Mouse (Mus musculus): Measurements from ENCODE around the gene Hist1h4f. TPM values are rescaled to one million over a fixed set of nuclear protein-coding genes. Genes with fewer than 3 reads are reported as not detected.
"Not testable (repeated sequence)": the region's sequence is repeated elsewhere in the genome, so short reads cannot be mapped to it uniquely, and the experiment has no call there.

Hist1h4f gene
- polyA plus RNA-seq, 1 experiment from 2014 or later, result 2.4 TPM

DNA sequence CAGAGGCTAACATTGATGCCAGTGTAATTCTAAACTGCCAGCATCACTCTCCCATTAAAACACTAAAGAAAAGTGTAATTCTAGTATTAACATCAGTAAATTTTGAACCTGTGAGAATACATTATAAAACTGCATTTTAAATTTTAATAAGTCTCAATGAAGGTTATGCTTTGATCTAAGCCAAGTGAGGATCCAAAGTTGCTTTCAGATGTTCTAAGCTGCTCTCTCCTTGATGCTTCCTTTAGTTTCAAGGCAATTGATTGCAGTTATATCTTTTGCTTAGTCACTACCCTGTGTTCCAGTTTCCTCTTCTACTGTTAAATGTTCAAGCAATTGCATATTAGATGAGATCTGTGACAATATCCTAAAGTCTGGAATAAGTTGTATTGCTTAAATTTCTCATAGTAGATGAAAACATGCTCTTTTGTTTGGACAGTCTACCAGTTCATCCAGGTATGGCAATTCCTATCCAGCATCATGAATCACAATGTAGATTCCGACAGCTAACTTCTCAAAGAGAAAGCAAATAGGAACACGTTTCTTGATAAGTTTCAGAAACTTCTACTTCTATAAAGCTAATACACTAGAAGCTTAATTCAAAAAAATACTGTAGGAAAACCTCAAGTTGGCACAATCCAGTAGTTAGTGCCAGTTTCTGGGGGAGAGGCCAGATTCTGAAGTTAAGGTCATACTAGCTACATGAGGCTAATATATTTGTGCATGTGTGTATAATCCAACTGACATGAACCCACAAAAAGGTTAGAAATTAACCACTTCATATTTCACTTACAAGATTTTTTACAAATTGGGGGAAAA, 21.0 kb upstream of the Hist1h4f start:
- Histone ChIP-seq H3K9me3 (replicated peaks; ENCODE audit: control insufficient read depth, low read length) (no peaks in the 10 kb centered on the region), H3K9ac (ENCODE audit: low read depth, low read length) (peak overlapping the region; percentile 73), H3K4me3 (ENCODE audit: low read depth, low read length) (peak overlapping the region; percentile 63), H3K4me1 (ENCODE audit: control insufficient read depth, low read depth, low read length) (peaks cover 16% of the 10 kb centered on the region), H3K36me3 (ENCODE audit: control insufficient read depth, insufficient read depth) (no peaks in the 10 kb centered on the region), H3K4me2 (ENCODE audit: low read depth, low read length) (peak overlapping the region; percentile 79), H3K27ac (ENCODE audit: low read length) (peak overlapping the region; percentile 98), H3K27me3 (ENCODE audit: control insufficient read depth, insufficient read depth, low read depth, low read length) (no peaks in the 10 kb centered on the region)
- ATAC-seq (ENCODE audit: low read depth), result no peak
- WGBS (ENCODE audit: insufficient replicate concordance), result 20% methylated on average over 2 of the region's 2 CpGs

DNA sequence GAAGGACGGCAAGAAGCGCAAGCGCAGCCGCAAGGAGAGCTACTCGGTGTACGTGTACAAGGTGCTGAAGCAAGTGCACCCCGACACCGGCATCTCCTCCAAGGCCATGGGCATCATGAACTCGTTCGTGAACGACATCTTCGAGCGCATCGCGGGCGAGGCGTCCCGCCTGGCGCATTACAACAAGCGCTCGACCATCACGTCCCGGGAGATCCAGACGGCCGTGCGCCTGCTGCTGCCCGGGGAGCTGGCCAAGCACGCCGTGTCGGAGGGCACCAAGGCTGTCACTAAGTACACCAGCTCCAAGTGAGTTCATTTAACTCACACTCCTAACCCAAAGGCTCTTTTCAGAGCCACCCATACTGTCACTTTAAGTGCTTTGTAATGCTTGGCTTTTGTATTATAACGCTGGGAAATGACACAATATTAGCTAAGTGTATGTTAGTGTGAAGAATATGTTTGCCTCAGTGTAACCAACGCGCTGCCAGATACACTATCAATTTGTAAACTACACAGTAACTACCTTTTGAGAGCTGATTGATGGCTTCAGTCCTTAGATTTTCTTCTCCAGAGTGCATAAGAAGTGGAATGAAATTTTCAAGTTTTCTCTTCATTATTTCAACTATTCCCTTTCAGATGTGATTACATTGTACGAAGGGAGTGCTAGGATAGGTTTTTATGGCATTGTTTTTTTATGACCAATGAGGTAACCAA, 20.2 kb upstream of the Hist1h4f start:
- Histone ChIP-seq H3K9ac (ENCODE audit: low read depth, low read length) (peak overlapping the region; percentile 73), H3K4me2 (ENCODE audit: low read depth, low read length) (peak overlapping the region; percentile 79), H3K27ac (ENCODE audit: low read length) (peak overlapping the region; percentile 98), H3K4me3 (ENCODE audit: low read depth, low read length) (peak overlapping the region; percentile 63)
- WGBS (ENCODE audit: insufficient replicate concordance), result 0% methylated on average over 9 of the region's 34 CpGs
- H3K36me3 ChIP-seq (ENCODE audit: control insufficient read depth, insufficient read depth); H3K9me3 ChIP-seq (replicated peaks; ENCODE audit: control insufficient read depth, low read length); H3K27me3 ChIP-seq (ENCODE audit: control insufficient read depth, insufficient read depth, low read depth, low read length); H3K4me1 ChIP-seq (ENCODE audit: control insufficient read depth, low read depth, low read length): not testable (repeated sequence)
- peak; percentile 0; the same call in 1 of the 2 replicates for ATAC-seq (ENCODE audit: low read depth)

DNA sequence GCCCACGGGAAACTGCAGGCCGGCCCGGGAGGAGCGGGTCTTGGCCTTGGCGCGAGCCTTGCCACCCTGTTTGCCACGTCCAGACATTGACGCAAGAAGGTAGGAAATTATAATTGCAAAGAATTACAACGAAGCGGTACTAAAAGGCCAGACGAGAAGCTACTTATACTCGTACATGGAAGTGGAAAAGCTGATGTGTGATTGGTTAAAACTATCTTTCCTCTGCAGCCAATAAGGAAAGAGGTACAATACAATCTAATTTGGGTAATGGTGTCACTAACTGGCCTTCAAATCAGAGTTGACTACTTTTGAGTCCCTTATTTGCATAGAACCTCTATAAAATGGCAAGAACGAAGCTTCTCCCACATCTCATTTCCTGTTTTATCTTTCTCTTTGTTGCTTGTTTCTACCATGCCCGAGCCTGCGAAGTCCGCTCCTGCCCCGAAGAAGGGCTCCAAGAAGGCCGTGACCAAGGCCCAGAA, 19.6 kb upstream of the Hist1h4f start, which contains the start of the genes Hist1h2ae and Hist1h2bg:
TSS of gene Hist1h2ae (minus strand) at position 199 of the 482 bp plus-strand sequence.
TSS of gene Hist1h2bg (plus strand) at position 375 of the 482 bp plus-strand sequence.
- Histone ChIP-seq H3K4me3 (ENCODE audit: low read depth, low read length) (peak within 1 kb of the TSS; percentile 63), H3K36me3 (ENCODE audit: control insufficient read depth, insufficient read depth) (no peaks in the 10 kb centered on the region), H3K4me2 (ENCODE audit: low read depth, low read length) (peak within 1 kb of the TSS; percentile 79), H3K27ac (ENCODE audit: low read length) (peak within 1 kb of the TSS; percentile 98), H3K9me3 (replicated peaks; ENCODE audit: control insufficient read depth, low read length) (no peaks in the 10 kb centered on the region), H3K27me3 (ENCODE audit: control insufficient read depth, insufficient read depth, low read depth, low read length) (no peaks in the 10 kb centered on the region), H3K9ac (ENCODE audit: low read depth, low read length) (peak within 1 kb of the TSS; percentile 73), H3K4me1 (ENCODE audit: control insufficient read depth, low read depth, low read length) (peaks cover 7% of the 10 kb centered on the region)
- ATAC-seq (ENCODE audit: low read depth), result peak; percentile 75
- WGBS (ENCODE audit: insufficient replicate concordance), result under 1% methylated on average over 18 of the region's 18 CpGs

DNA sequence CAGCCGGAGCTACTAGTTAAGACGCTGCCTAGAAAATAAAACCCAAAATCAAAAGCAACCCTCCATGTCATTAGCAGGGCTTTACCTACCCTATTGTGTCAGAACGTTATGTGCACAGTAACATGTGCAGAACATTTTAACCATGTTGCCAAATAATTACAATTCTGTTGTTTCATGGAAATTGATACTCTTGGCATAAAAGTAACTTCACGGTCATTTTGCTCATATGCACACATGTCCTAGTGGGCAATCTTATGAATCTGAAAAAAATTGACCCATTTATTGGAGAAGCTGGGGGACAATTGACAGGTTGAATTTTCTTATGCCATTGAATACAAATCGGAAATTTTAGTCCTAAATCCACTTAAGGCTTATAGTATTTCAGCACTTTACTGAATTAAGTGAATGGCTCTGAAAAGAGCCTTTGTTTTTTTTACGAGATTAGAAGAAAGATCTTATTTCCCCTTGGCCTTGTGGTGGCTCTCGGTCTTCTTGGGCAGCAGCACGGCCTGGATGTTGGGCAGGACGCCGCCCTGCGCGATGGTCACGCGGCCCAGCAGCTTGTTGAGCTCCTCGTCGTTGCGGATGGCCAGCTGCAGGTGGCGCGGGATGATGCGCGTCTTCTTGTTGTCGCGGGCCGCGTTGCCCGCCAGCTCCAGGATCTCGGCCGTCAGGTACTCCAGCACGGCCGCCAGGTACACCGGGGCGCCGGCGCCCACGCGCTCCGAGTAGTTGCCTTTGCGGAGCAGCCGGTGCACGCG, 19.0 kb upstream of the Hist1h4f start:
- ATAC-seq (ENCODE audit: low read depth); H3K36me3 ChIP-seq (ENCODE audit: control insufficient read depth, insufficient read depth); H3K27me3 ChIP-seq (ENCODE audit: control insufficient read depth, insufficient read depth, low read depth, low read length); H3K9me3 ChIP-seq (replicated peaks; ENCODE audit: control insufficient read depth, low read length): not testable (repeated sequence)
- peak overlapping the region; percentile 65 for H3K4me2 ChIP-seq (ENCODE audit: low read depth, low read length)
- H3K9ac ChIP-seq (ENCODE audit: low read depth, low read length), result peak overlapping the region; percentile 70
- peak overlapping the region; percentile 98 for H3K27ac ChIP-seq (ENCODE audit: low read length)
- 2% methylated on average over 18 of the region's 41 CpGs for WGBS (ENCODE audit: insufficient replicate concordance)
- H3K4me3 ChIP-seq (ENCODE audit: low read depth, low read length), result peak overlapping the region; percentile 63
- peaks cover 10% of the 10 kb centered on the region for H3K4me1 ChIP-seq (ENCODE audit: control insufficient read depth, low read depth, low read length)

DNA sequence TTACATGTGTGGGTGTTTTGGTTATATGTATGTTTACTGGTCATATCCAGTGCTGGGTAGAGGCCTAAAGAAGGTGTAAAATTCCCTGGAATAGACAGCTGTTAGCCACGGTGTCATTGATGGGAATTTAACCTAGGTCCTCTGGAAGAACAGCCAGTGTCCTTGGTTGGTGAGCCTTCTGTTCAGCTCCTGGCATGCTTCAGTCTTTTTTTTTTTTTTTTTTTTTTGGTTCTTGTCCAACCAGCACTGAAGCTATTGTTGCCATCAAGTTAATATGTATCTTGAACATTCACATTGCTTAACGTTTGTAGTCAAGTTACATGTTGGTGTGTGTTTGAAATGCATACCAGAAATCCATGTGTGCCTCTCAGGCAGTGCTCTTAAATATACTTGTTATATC, 13.0 kb upstream of the Hist1h4f start:
- no peak overlapping the region for H3K27ac ChIP-seq (ENCODE audit: low read length)
- no peaks in the 10 kb centered on the region for H3K36me3 ChIP-seq (ENCODE audit: control insufficient read depth, insufficient read depth)
- H3K4me2 ChIP-seq (ENCODE audit: low read depth, low read length), result no peak overlapping the region
- 81% methylated on average over 2 of the region's 2 CpGs for WGBS (ENCODE audit: insufficient replicate concordance)
- no peaks in the 10 kb centered on the region for H3K27me3 ChIP-seq (ENCODE audit: control insufficient read depth, insufficient read depth, low read depth, low read length)
- peaks cover 28% of the 10 kb centered on the region for H3K4me1 ChIP-seq (ENCODE audit: control insufficient read depth, low read depth, low read length)
- no peak overlapping the region for H3K9ac ChIP-seq (ENCODE audit: low read depth, low read length)
- no peak overlapping the region for H3K4me3 ChIP-seq (ENCODE audit: low read depth, low read length)
- H3K9me3 ChIP-seq (replicated peaks; ENCODE audit: control insufficient read depth, low read length), result no peaks in the 10 kb centered on the region
- no peak for ATAC-seq (ENCODE audit: low read depth)

DNA sequence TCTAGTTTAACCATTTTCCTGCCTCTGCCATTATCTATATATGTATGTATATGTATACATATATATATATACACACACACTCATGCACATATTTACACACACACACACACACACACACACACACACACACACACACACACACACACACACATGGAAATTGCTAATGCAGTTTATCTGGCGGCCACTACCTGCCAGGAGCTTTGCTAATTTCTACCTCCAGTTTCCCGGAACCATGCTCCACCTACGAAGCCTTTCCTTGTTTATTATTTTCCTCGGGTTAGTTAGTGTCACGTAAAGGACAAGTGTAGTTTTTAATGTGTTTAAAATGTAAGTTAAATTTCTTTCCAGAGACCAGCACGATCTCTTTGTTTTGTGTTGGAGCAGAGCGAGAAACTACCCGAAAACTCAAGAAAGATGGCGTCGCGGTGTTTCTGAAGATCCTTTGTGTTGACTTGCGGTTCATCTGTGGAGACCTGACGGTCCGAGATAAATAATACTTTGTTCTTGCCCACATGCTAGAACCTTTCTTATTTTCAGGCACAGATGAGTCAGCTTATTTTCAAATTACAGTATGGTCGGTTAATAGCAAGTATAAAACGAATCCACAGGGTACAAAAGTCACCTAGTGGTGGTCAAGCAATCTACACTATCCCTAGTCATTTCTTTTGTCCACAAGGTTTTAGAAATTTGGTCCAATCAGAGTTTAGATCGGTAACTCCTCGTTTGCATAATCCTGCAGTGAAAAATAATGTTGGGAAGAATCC, 11.4 kb upstream of the Hist1h4f start:
- peaks cover 27% of the 10 kb centered on the region for H3K4me1 ChIP-seq (ENCODE audit: control insufficient read depth, low read depth, low read length)
- H3K4me3 ChIP-seq (ENCODE audit: low read depth, low read length), result peak overlapping the region; percentile 60
- no peaks in the 10 kb centered on the region for H3K27me3 ChIP-seq (ENCODE audit: control insufficient read depth, insufficient read depth, low read depth, low read length)
- peak overlapping the region; percentile 98 for H3K27ac ChIP-seq (ENCODE audit: low read length)
- ATAC-seq (ENCODE audit: low read depth), result no peak
- peak overlapping the region; percentile 81 for H3K4me2 ChIP-seq (ENCODE audit: low read depth, low read length)
- 2% methylated on average over 18 of the region's 18 CpGs for WGBS (ENCODE audit: insufficient replicate concordance)
- no peaks in the 10 kb centered on the region for H3K36me3 ChIP-seq (ENCODE audit: control insufficient read depth, insufficient read depth)
- H3K9ac ChIP-seq (ENCODE audit: low read depth, low read length), result peak overlapping the region; percentile 71
- H3K9me3 ChIP-seq (replicated peaks; ENCODE audit: control insufficient read depth, low read length), result no peaks in the 10 kb centered on the region

DNA sequence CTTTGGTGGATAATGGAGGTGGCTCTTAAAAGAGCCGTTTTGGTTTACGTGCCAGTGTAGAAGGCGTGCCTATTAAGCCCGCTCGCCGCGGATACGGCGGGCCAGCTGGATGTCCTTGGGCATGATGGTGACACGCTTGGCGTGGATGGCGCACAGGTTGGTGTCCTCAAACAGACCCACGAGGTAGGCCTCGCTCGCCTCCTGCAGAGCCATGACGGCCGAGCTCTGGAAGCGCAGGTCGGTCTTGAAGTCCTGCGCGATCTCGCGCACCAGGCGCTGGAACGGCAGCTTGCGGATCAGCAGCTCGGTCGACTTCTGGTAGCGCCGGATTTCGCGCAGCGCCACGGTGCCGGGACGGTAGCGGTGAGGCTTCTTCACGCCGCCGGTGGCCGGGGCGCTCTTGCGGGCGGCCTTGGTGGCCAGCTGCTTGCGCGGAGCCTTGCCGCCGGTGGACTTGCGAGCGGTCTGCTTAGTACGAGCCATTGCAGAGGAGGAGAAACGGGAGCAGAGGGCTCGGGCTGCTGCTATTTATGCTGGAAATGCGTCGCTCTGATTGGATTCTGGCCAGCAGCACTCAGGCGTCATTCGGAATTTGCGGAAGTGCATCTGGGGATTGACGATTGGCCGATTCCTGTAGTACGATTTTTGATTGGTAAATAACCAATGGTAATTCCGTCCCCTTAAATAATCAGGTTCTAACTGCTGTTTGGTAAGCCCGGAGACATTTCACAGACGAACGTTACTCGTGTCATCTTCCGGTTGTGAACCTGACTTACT, 10.6 kb upstream of the Hist1h4f start, which contains the start of gene Hist1h3e:
TSS of gene Hist1h3e (minus strand) at position 487 of the 777 bp plus-strand sequence.
- not testable (repeated sequence) for H3K9me3 ChIP-seq (replicated peaks; ENCODE audit: control insufficient read depth, low read length); H3K27me3 ChIP-seq (ENCODE audit: control insufficient read depth, insufficient read depth, low read depth, low read length); H3K36me3 ChIP-seq (ENCODE audit: control insufficient read depth, insufficient read depth)
- H3K27ac ChIP-seq (ENCODE audit: low read length), result peak within 1 kb of the TSS; percentile 98
- H3K4me1 ChIP-seq (ENCODE audit: control insufficient read depth, low read depth, low read length), result peaks cover 27% of the 10 kb centered on the region
- H3K9ac ChIP-seq (ENCODE audit: low read depth, low read length), result peak within 1 kb of the TSS; percentile 71
- ATAC-seq (ENCODE audit: low read depth), result peak; percentile 93
- peak within 1 kb of the TSS; percentile 60 for H3K4me3 ChIP-seq (ENCODE audit: low read depth, low read length)
- under 1% methylated on average over 42 of the region's 67 CpGs for WGBS (ENCODE audit: insufficient replicate concordance)
- H3K4me2 ChIP-seq (ENCODE audit: low read depth, low read length), result peak within 1 kb of the TSS; percentile 81

Measured in liver, embryonic 16.5 days (tissue).